Mouse (Mus musculus) lung, adult 2 months (tissue): ENCODE results near the gene Megf6.

Experiments used
- CTCF ChIP-seq: fragments of 200-500 bp; IDR thresholded peaks from 2 replicates; pipeline ENCODE4 v1.5.1; 2011; ENCODE audit warnings: mild to moderate bottlenecking, low read length, control low read depth; ENCODE audit not compliant: insufficient read depth
- POLR2A ChIP-seq: fragments of 200-500 bp; IDR thresholded peaks from 2 replicates; pipeline ENCODE4 v1.6.1; 2011; ENCODE audit warnings: low read depth, mild to moderate bottlenecking, control low read depth, low read length, borderline replicate concordance; ENCODE audit errors: extremely low read depth

DNA sequence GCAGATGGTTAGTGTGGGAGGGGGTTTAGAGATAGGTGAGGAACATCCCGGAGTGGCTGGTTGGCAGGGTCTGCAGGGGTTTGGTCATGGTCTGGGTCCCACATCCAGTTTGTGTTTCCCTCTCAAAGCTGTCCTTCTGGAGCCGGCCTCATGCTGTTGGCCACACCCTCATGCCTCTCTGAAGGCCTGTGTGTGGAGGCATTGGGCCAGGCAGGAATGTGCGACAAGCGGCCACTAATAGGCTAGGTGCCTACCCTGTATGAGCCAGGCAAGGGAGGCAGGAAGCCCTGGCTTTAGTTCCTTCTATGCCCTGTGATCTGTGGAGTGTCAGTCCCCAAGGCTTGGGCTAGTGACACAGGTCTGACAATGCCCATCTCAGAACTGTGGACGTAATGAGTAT is 14.5 kb downstream of the Megf6 start:
- TF ChIP-seq POLR2A (no peak; the same call in 1 of the 2 replicates), CTCF (no peak)
